Mouse (Mus musculus) lung, postnatal 0 days (tissue): ENCODE measurements around the gene Mical3.

ENCODE experiments used
- CTCF ChIP-seq: IDR thresholded peaks from 2 replicates; pipeline ENCODE4 v1.5.1; 2016; ENCODE audit warnings: antibody characterized with exemption, mild to moderate bottlenecking
- EP300 ChIP-seq: IDR thresholded peaks from 2 replicates; pipeline ENCODE4 v1.6.1; 2016; ENCODE audit warnings: antibody characterized with exemption, mild to moderate bottlenecking, control low read depth

GRCm38 (mm10) chr6:121102084-121102483 lies 28.7 kb downstream of the Mical3 start:
- TF ChIP-seq EP300 (no peak), CTCF (no peak)
